Mouse (Mus musculus) bone marrow macrophage, adult 2 months (primary cell): Measurements from ENCODE around the gene Tmem101.

Source experiments
- CTCF ChIP-seq: IDR thresholded peaks from 2 replicates; pipeline ENCODE4 v1.5.1; 2012; ENCODE audit warnings: low read depth, mild to moderate bottlenecking, low read length, moderate library complexity
- POLR2A ChIP-seq: IDR thresholded peaks from 2 replicates; pipeline ENCODE4 v1.6.1; 2012; ENCODE audit warnings: mild to moderate bottlenecking, low read depth, low read length, borderline replicate concordance

- TF ChIP-seq POLR2A (no peak), CTCF (no peak)
Observed at GRCm38 (mm10) chr11:102116241-102116640, 40.0 kb downstream of the Tmem101 start.
